23 mouse cellular contexts compared by ENCODE assay signal in the genomic region with DNA sequence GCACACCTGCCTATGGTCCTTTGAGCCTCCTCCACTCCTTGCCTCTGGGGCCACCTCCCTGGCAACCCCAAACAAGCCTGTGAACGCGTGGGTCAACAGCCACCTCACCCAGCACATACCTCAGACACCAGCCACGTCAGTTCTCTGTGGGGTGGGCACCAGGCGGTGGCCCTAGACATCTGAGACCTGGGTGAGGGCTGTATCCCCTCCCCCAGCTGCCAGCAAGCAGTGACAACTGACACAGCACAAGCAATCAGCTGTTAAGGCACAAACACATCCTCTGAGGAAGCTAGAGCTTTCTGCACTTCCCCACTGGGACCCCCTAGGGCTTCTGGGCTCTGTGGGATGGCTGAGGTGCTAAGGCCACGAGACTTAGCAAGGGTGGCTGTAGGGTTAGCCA. TPM values are rescaled to one million over a fixed set of nuclear protein-coding genes. Genes with fewer than 3 reads are reported as not detected.
DNase-seq lines count a peak whose midpoint lies in the region; ATAC-seq and TF ChIP-seq lines count a peak whose summit lies in the region.
"Had no signal": no experiment of that assay in that cellular context is flagged by ENCODE, and none has a peak within 500 bp of the region (broad histone marks: within the 10 kb centered on the region; RNA-seq: fewer than 3 reads in every experiment).

No protein-coding gene starts in this region.

- H3K36me3 ChIP-seq in kidney, embryonic 14.5 days (ENCODE audit: control insufficient read depth, insufficient read depth, low read length): no peaks in the 10 kb centered on the region
- no peaks in the 10 kb centered on the region for H3K36me3 ChIP-seq in limb, embryonic 11.5 days (ENCODE audit: control insufficient read depth, insufficient read depth, low read length)
- H3K36me3 ChIP-seq in stomach, postnatal 0 days (ENCODE audit: control insufficient read depth, insufficient read depth, low read length): no peaks in the 10 kb centered on the region
- H3K36me3 ChIP-seq: embryonic facial prominence, embryonic 13.5 days; heart, embryonic 15.5 days; limb, embryonic 13.5 days; lung, embryonic 15.5 days; midbrain, embryonic 12.5 days; neural tube, embryonic 13.5 days had no signal

- H3K4me3 ChIP-seq in kidney, embryonic 14.5 days (ENCODE audit: low read length): no peak overlapping the region
- H3K4me3 ChIP-seq in limb, embryonic 11.5 days (ENCODE audit: low read depth, low read length): no peak overlapping the region
- no peak overlapping the region for H3K4me3 ChIP-seq in stomach, postnatal 0 days (ENCODE audit: low read depth, low read length)
- H3K4me3 ChIP-seq: embryonic facial prominence, embryonic 13.5 days; heart, embryonic 15.5 days; limb, embryonic 13.5 days; lung, embryonic 15.5 days; midbrain, embryonic 12.5 days; neural tube, embryonic 13.5 days had no signal

- TF ChIP-seq EP300 in stomach, postnatal 0 days (optimal IDR thresholded peaks at IDR 0.05): no peak

- WGBS in kidney, embryonic 14.5 days: 52% methylated on average over 5 of the region's 5 CpGs
- whole genome bisulfite sequencing in limb, embryonic 11.5 days: 50% methylated on average over 5 of the region's 5 CpGs
- 61% methylated on average over 5 of the region's 5 CpGs for WGBS in stomach, postnatal 0 days

- no peak overlapping the region for H3K4me2 ChIP-seq in kidney, embryonic 14.5 days (replicated peaks; ENCODE audit: low read depth, low read length)
- no peak overlapping the region for H3K4me2 ChIP-seq in limb, embryonic 11.5 days (ENCODE audit: low read depth, severe bottlenecking)
- no peak overlapping the region for H3K4me2 ChIP-seq in stomach, postnatal 0 days (replicated peaks; ENCODE audit: low read depth)
- H3K4me2 ChIP-seq: embryonic facial prominence, embryonic 13.5 days; heart, embryonic 15.5 days; limb, embryonic 13.5 days; lung, embryonic 15.5 days; midbrain, embryonic 12.5 days; neural tube, embryonic 13.5 days had no signal

- no peak overlapping the region for H3K27ac ChIP-seq in kidney, embryonic 14.5 days (ENCODE audit: low read depth, low read length)
- H3K27ac ChIP-seq in limb, embryonic 11.5 days (replicated peaks; ENCODE audit: low read depth, low read length): no peak overlapping the region
- no peak overlapping the region for H3K27ac ChIP-seq in stomach, postnatal 0 days (replicated peaks)
- H3K27ac ChIP-seq: embryonic facial prominence, embryonic 13.5 days; heart, embryonic 15.5 days; hindbrain, postnatal 0 days; limb, embryonic 13.5 days; lung, embryonic 15.5 days; midbrain, embryonic 12.5 days; neural tube, embryonic 13.5 days had no signal

- no peak for ATAC-seq in kidney, embryonic 14.5 days (ENCODE audit: low FRiP score, low TSS enrichment)
- no peak for ATAC-seq in limb, embryonic 11.5 days (ENCODE audit: insufficient number of reproducible peaks, low FRiP score, low TSS enrichment, low read depth)
- no peak for ATAC-seq in stomach, postnatal 0 days (ENCODE audit: low FRiP score, low TSS enrichment)
- ATAC-seq: hindbrain, postnatal 0 days had no signal

- no peak for DNase-seq in kidney, postnatal 10 days
- DNase-seq in thymus, postnatal 0 days (ENCODE audit: low spot score): peak; percentile 21
- DNase-seq in thymus, postnatal 36 days: no peak
- no peak for DNase-seq in limb, embryonic 11.5 days (ENCODE audit: low spot score)
- peak; percentile 36 for DNase-seq in stomach, postnatal 0 days (ENCODE audit: low spot score)
- DNase-seq in testis, postnatal 14 days (ENCODE audit: low spot score): no peak
- DNase-seq in urinary bladder, postnatal 25 days (ENCODE audit: low spot score): no peak
- DNase-seq: adrenal gland, adult 2 months; cerebellum, adult 9-11 months; gastrocnemius, postnatal 14 days; heart, adult 18-20 months; heart, postnatal 4 days; kidney, adult 9 months; kidney, postnatal 4 days; thymus, postnatal 4 days had no signal

- no peaks in the 10 kb centered on the region for H3K27me3 ChIP-seq in kidney, embryonic 14.5 days (ENCODE audit: control insufficient read depth, insufficient read depth, low read length)
- H3K27me3 ChIP-seq in limb, embryonic 11.5 days (ENCODE audit: control insufficient read depth, insufficient read depth, low read length): no peaks in the 10 kb centered on the region
- H3K27me3 ChIP-seq in stomach, postnatal 0 days (ENCODE audit: control insufficient read depth, insufficient read depth, low read length): no peaks in the 10 kb centered on the region
- H3K27me3 ChIP-seq: embryonic facial prominence, embryonic 13.5 days; heart, embryonic 15.5 days; limb, embryonic 13.5 days; lung, embryonic 15.5 days; neural tube, embryonic 13.5 days had no signal

- peaks cover 38% of the 10 kb centered on the region for H3K4me1 ChIP-seq in kidney, embryonic 14.5 days (ENCODE audit: control insufficient read depth, insufficient read depth, low read length)
- peaks cover 25% of the 10 kb centered on the region for H3K4me1 ChIP-seq in limb, embryonic 11.5 days (ENCODE audit: control insufficient read depth, insufficient read depth, low read length)
- peaks cover 3% of the 10 kb centered on the region; the same call in 1 of the 2 replicates for H3K4me1 ChIP-seq in stomach, postnatal 0 days (replicated peaks; ENCODE audit: control insufficient read depth, insufficient read depth)
- H3K4me1 ChIP-seq: midbrain, embryonic 12.5 days had no signal

- no peaks in the 10 kb centered on the region for H3K9me3 ChIP-seq in kidney, embryonic 14.5 days (ENCODE audit: control insufficient read depth, low read length)
- H3K9me3 ChIP-seq in limb, embryonic 11.5 days (ENCODE audit: control insufficient read depth, low read length): no peaks in the 10 kb centered on the region
- H3K9me3 ChIP-seq in stomach, postnatal 0 days (ENCODE audit: control insufficient read depth, low read length): no peaks in the 10 kb centered on the region
- H3K9me3 ChIP-seq: embryonic facial prominence, embryonic 13.5 days; heart, embryonic 15.5 days; limb, embryonic 13.5 days; lung, embryonic 15.5 days; midbrain, embryonic 12.5 days; neural tube, embryonic 13.5 days had no signal

- H3K9ac ChIP-seq in kidney, embryonic 14.5 days (ENCODE audit: low read depth, low read length): peak overlapping the region; percentile 13; the same call in 1 of the 2 replicates
- 0 out of 2 replicates have a peak overlapping the region, but pooled peaks have one; percentile 22 for H3K9ac ChIP-seq in limb, embryonic 11.5 days (ENCODE audit: low read length)
- no peak overlapping the region for H3K9ac ChIP-seq in stomach, postnatal 0 days (ENCODE audit: low read length)
- H3K9ac ChIP-seq: embryonic facial prominence, embryonic 13.5 days; heart, embryonic 15.5 days; limb, embryonic 13.5 days; lung, embryonic 15.5 days; midbrain, embryonic 12.5 days; neural tube, embryonic 13.5 days had no signal

- no peak for TF ChIP-seq CTCF in stomach, postnatal 0 days (IDR thresholded peaks at IDR 0.05; ENCODE audit: low read depth)

RNA-seq across cellular contexts. Expression of gene Cd82, which starts 14.2 kb away (rescaled TPM):
- 17.4 and 27.4 TPM in 2 replicates for polyA plus RNA-seq in kidney, embryonic 14.5 days (2014; fragmentation: Nextera tagmentation; extraction: Ambion mirVana)
- 153 and 157 TPM in 2 replicates for polyA plus RNA-seq in thymus, postnatal 0 days (2015; fragmentation: Nextera tagmentation; extraction: Ambion mirVana)
- polyA plus RNA-seq in limb, embryonic 11.5 days (2014; fragmentation: Nextera tagmentation; extraction: Ambion mirVana): 5.4 and 6.0 TPM in 2 replicates
- 93.5 and 105 TPM in 2 replicates for polyA plus RNA-seq in stomach, postnatal 0 days (2015; fragmentation: Nextera tagmentation; extraction: Ambion mirVana)

Comparison
In these comparisons a context has a peak if more than half of its experiments do, and no peak if none do; other contexts are left out.
1. DNase-seq: peak in thymus, postnatal 0 days (single experiment) and stomach, postnatal 0 days (single experiment); none in kidney, postnatal 10 days (single experiment), thymus, postnatal 36 days (0 of 2), limb, embryonic 11.5 days (single experiment), testis, postnatal 14 days (single experiment) and urinary bladder, postnatal 25 days (single experiment).